Mouse (Mus musculus) urinary bladder, postnatal 25 days (tissue): ENCODE results near the gene Nab2.
"Not testable (repeated sequence)": the region's sequence is repeated elsewhere in the genome, so short reads cannot be mapped to it uniquely, and the experiment has no call there.

Experiments used
- DNase-seq: peaks from one replicate; pipeline ENCODE4 v3.0.0; 2022; ENCODE audit warnings: low spot score

Gene Nab2

DNA sequence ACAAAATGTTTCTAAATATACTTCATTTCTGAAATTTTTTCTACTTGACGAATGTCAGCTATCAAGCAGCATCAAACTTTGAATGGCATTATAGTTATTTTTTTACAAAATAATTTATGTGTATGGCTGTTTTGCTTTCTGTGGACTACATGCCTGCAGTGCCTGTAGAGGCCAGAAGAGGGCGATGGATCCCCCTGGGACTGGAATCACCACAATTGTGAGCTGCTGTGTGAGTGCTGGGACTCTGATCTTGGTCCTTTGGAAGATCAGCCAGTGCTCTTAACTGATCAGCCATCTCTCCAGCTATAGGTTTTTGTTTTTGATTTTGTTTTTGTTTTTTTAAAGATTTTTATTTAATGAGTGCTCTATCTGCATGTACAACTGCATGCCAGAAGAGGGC, 2.9 kb upstream of the Nab2 start:
- DNase-seq = no peak

DNA sequence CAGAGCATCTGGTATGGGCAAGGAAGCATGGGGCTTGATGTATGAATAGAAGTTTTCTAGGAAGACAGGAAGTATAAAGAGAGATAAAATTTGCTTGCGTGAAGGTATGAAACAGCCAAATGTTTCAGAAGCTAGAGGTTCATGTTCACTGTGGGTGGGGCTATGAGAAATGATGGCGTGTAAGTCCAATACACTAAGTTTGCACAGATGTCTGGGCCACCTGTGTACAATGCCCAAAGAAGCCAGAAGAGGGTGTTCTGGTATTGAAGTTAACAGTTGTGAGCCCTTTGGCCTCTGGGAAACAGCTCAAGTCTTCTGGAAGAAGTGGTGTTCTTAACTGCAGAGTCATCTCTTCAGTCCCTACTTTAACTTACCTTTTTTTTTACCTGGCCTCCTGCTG, 1.8 kb upstream of the Nab2 start:
- no peak for DNase-seq

GRCm38 (mm10) chr10:127669170-127669569, 802 bp upstream of the Nab2 start:
- DNase-seq = no peak

DNA sequence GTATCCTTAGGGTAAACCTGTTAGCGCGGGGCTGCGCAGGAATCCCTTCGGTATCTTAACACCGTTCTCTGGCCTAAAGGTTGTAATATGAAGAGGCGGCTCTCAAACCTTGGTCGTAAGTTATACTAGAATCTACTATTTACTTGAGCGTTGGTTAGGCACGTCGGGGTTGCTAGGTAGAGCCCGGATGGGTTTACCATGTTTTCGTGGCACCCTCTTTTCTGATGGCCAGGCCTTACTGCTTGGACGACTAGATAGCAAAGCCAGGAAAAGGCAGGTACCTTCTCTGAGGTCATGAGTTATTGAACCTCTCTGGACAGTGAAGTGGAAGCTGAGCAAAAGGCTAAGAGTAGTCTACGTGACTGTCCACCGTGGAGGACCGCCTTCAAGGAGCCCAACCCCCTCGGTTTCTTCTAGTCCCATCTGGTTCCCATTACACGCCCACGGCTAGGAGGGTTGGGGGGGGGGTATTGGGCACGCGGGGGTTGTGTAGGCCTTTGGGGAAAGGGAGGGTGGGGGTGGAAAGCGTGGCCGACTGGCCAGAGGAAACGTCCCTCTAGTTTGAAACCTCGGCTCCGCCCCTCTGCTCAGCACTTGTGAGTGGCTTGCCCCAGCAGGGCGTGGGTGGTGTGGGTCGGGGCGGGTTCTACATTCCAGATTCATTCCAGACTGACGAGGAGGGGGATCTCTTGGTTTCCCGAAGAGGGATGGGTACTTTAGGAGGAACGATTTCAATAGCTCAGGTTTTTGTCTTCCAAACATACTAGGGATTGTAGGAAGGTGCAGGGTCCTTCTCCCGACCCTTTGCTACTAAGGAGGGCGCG, 887 bp downstream of the Nab2 start:
- peak; percentile 73 for DNase-seq

GRCm38 (mm10) chr10:127666501-127667268, 1.7 kb downstream of the Nab2 start, which contains the start of gene Nemp1:
TSS of gene Nemp1 (plus strand) at chr10:127666901.
- peak; percentile 76 for DNase-seq

- DNase-seq = no peak
These were observed 2.8 kb downstream of the Nab2 start for GRCm38 (mm10) chr10:127665366-127666181.

- no peak for DNase-seq
These were observed 3.5 kb downstream of the Nab2 start for GRCm38 (mm10) chr10:127664891-127665290.

- DNase-seq = no peak
These were observed 4.2 kb downstream of the Nab2 start for GRCm38 (mm10) chr10:127664166-127664565.

- DNase-seq = no peak
These were observed 4.8 kb downstream of the Nab2 start for GRCm38 (mm10) chr10:127663590-127663989.

- no peak for DNase-seq
These were observed 5.6 kb downstream of the Nab2 start for GRCm38 (mm10) chr10:127662666-127663253.

GRCm38 (mm10) chr10:127661915-127662663, 6.3 kb downstream of the Nab2 start:
- peak; percentile 50 for DNase-seq

DNA sequence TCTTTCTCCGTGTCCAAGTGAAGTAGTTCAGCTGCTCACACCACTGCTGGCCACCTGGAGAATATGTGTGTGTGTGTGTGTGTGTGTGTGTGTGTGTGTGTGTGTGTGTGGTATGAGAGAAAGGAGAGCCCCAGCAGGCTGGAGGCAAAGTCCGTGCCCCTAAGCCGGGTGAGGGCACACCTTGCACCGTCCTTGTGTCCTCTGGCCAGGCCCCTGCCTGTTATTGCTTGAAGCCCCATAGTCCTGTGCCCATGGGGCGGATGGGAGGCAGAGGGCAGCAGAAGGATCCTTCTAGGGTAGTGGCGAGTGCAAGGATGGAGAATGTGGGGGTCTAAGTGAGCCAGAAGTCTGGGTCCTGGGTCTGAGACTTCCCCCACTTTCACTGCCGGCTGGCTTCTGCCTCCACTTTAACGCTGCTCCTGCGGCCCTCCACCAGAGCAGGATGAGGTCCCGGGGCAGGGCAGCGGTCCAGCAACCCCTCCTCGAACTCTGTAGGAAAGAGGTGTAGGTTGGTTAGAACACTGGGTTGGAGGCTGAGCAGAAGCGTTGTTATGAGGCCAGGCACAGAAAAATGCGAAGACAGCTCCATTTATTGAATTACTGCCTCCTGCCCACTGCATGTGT, 7.0 kb downstream of the Nab2 start:
- no peak for DNase-seq

GRCm38 (mm10) chr10:127659551-127659950, 8.8 kb downstream of the Nab2 start:
- DNase-seq = no peak

DNA sequence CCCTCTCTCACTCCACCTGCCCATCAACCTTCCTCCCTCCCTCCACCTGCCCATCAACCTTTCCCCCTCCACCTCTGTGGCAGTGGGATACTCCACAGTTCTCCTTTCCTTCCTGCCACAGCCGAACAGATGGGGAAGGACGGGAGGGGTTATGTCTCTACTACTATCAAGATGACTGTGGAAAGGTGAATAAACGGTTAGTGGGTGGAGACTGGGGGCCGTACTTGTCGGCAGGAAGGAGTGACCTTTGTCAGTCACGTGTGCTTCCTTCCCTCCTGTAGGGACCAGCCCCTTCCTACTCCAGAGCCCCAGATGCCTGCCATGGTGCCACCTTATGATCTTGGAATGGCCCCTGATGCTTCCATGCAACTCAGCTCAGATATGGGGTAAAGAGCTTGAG, 10.3 kb downstream of the Nab2 start:
- no peak for DNase-seq

DNA sequence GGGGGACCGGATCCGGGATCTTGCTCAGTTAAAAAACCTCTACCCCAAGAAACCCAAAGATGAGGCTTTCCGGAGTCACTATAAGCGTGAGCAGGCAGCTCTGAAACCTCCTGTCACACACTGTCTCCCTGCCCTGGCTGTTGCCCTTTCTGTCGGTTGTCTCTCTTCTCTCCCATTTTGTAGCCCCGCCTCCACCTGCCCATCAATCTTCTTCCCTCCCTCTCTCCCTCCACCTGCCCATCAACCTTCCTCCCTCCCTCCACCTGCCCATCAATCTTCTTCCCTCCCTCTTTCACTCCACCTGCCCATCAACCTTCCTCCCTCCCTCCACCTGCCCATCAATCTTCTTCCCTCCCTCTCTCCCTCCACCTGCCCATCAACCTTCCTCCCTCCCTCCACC, 10.8 kb downstream of the Nab2 start:
- DNase-seq = not testable (repeated sequence)

DNA sequence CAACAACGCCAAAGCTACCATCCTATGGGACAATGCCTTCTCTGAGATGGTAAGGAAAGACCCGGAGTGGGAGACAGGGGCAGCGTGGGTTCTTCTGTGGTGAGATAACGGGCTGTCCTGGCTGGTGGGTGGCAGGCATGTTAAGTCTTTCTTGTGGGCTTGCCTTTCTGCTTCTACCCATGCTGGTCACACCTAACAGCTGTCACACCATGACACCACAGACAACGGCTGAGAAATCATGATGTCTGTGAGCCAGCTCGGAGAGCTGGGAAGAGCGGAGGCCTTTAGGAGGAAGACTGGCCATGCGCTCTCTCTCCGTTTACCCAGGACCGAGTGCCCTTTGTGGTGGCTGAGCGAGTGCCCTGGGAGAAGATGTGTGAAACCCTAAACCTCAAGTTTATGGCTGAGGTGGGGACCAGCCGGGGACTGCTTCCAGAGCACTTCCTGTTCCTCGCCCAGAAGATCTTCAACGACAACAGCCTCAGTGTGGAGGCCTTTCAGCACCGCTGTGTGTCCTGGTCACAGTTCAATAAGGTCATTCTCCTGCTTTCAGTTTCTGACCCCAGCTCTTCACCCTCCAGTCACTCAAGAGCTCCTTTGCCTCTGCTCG, 13.3 kb downstream of the Nab2 start:
- no peak for DNase-seq

- no peak for DNase-seq
These were observed 15.3 kb downstream of the Nab2 start for GRCm38 (mm10) chr10:127652906-127653638.

GRCm38 (mm10) chr10:127645791-127646190, 22.6 kb downstream of the Nab2 start:
- no peak for DNase-seq

DNA sequence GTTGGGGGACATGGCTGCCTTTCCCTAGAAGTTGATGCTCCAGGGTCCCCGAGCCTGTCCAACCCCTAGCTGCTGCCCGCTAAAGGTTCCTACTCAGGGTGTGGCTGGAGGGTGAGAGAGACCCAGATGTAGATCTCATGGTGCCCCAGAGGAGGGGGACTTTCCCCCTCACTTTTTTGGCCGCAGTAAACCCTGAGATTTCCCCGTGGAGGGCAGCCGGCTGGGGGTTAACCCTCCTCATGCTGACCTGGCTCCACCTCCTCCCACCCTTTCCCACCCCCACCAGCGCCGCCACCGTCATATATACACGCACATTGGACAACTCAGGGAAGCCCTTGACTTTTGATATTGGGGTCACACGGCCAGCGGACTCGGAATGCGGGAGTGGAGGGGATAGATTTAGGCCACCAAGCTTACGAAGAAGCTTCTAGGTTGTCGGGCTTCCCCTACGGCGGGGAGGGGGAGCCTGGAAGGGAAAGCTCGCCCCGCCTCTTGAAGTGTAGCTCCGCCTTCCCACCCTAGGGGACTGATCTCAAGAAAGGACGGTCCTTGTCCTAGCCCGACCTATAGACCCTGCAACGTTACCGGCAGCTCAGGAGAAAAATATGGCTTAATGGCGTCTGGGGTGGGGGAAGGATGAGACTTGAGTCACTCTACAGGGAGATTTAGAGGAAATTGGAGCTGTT, 24.7 kb downstream of the Nab2 start:
- DNase-seq = peak; percentile 73
